Mouse (Mus musculus) brain, embryonic 14.5 days (tissue): ENCODE data around the gene Tmem56.

Experiments
- CTCF ChIP-seq: fragments of 200-500 bp; IDR thresholded peaks from 2 replicates; pipeline ENCODE4 v1.5.1; 2012; ENCODE audit warnings: inconsistent platforms, mild to moderate bottlenecking, moderate library complexity, borderline replicate concordance; ENCODE audit not compliant: insufficient read depth, insufficient read length; ENCODE audit errors: extremely low read depth
- POLR2A ChIP-seq: fragments of 200-500 bp; IDR thresholded peaks from 2 replicates; pipeline ENCODE4 v1.6.1; 2012; ENCODE audit warnings: mild to moderate bottlenecking, inconsistent platforms, borderline replicate concordance; ENCODE audit not compliant: poor library complexity, insufficient read depth, insufficient read length, severe bottlenecking; ENCODE audit errors: extremely low read depth

GRCm38 (mm10) chr3:121242941-121243340 lies 40.0 kb downstream of the Tmem56 start:
- TF ChIP-seq POLR2A (no peak), CTCF (no peak)
